In genomic region chr10:87906121-87906520, GRCm38 (mm10) we compare ENCODE assay signal across 23 mouse cellular contexts. TPM values are rescaled to one million over a fixed set of nuclear protein-coding genes. Genes with fewer than 3 reads are reported as not detected.
"Had no signal": no experiment of that assay in that cellular context is flagged by ENCODE, and none has a peak within 500 bp of the region (broad histone marks: within the 10 kb centered on the region; RNA-seq: fewer than 3 reads in every experiment).

No protein-coding gene starts in this region.

- H3K27ac ChIP-seq: gastrocnemius, adult 2 months; heart, adult 2 months; heart, embryonic 15.5 days; hindbrain, embryonic 10.5 days; hindbrain, embryonic 12.5 days; hindbrain, embryonic 14.5 days; intestine, embryonic 15.5 days; limb, embryonic 12.5 days; limb, embryonic 15.5 days; liver, embryonic 13.5 days; liver, embryonic 15.5 days had no signal

- DNase-seq: gastrocnemius, adult 2 months; gastrocnemius, postnatal 10 days; gastrocnemius, postnatal 25 days; heart, adult 2 months; heart, postnatal 14 days; heart, postnatal 4 days; kidney, postnatal 10 days; kidney, postnatal 4 days; layer of hippocampus, adult 9-11 months; layer of hippocampus, postnatal 36 days; left cerebral cortex, postnatal 4 days; liver, embryonic 13.5 days; lung, adult 18-20 months had no signal

- H3K4me1 ChIP-seq: hindbrain, embryonic 12.5 days; intestine, embryonic 15.5 days; limb, embryonic 12.5 days; limb, embryonic 15.5 days; liver, embryonic 13.5 days; liver, embryonic 15.5 days had no signal

- H3K36me3 ChIP-seq: heart, embryonic 13.5 days; heart, embryonic 15.5 days; hindbrain, embryonic 10.5 days; hindbrain, embryonic 12.5 days; intestine, embryonic 15.5 days; limb, embryonic 12.5 days; limb, embryonic 15.5 days; liver, embryonic 13.5 days; liver, embryonic 15.5 days had no signal

- H3K9ac ChIP-seq: heart, embryonic 13.5 days; heart, embryonic 15.5 days; hindbrain, embryonic 12.5 days; hindbrain, embryonic 14.5 days; intestine, embryonic 15.5 days; limb, embryonic 12.5 days; limb, embryonic 15.5 days; liver, embryonic 13.5 days; liver, embryonic 15.5 days had no signal

- H3K27me3 ChIP-seq: heart, embryonic 13.5 days; heart, embryonic 15.5 days; hindbrain, embryonic 12.5 days; intestine, embryonic 15.5 days; limb, embryonic 12.5 days; limb, embryonic 15.5 days; liver, embryonic 13.5 days; liver, embryonic 15.5 days had no signal

- H3K4me3 ChIP-seq: gastrocnemius, adult 2 months; heart, adult 2 months; heart, embryonic 13.5 days; heart, embryonic 15.5 days; hindbrain, embryonic 10.5 days; hindbrain, embryonic 12.5 days; intestine, embryonic 15.5 days; limb, embryonic 12.5 days; limb, embryonic 15.5 days; liver, embryonic 13.5 days; liver, embryonic 15.5 days had no signal

RNA-seq across cellular contexts. Expression of gene Igf1, which starts 48.1 kb away (rescaled TPM):
- total RNA-seq: granulocyte monocyte progenitor cell, adult 5-6 weeks had no signal
